Mouse (Mus musculus) ES-Bruce4 (cell line): ENCODE results near the gene Rufy4.

ENCODE experiments used
- CTCF ChIP-seq: IDR thresholded peaks from one replicate; pipeline ENCODE4 v1.8.1; 2011; ENCODE audit warnings: low read depth, low read length
- POLR2A ChIP-seq: IDR thresholded peaks from one replicate; pipeline ENCODE4 v1.8.1; 2011; ENCODE audit warnings: low read length; ENCODE audit not compliant: insufficient read depth

DNA sequence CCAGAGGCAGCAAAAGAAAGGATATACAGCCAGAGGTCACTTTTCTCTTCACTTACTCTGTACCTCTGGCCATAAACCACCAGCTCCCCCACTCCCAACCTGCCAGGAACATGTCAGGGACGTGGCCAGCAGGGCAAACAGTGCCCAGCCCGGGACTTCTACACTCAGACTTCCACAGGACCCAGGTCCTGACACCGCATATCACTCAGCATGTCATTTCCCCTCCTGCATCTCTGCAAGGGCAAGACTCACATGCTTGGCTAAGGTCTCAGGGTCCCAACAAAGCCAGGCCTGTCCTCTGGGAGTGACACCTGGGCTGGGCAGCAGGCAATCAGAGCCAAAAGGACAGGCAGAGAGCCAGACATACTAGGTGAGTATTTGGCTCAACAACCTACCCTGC is 12.3 kb upstream of the Rufy4 start:
- TF ChIP-seq CTCF, result no peak
- TF ChIP-seq POLR2A, result no peak
